Mouse (Mus musculus) cerebellum, adult 2 months (tissue): Measurements from ENCODE around the gene Usp6nl. TPM values are rescaled to one million over a fixed set of nuclear protein-coding genes. Genes with fewer than 3 reads are reported as not detected.
A peak's percentile ranks its signal among the peaks of the same experiment; 100 is the strongest.

Experiments
- DNase-seq, 2 experiments: peaks; one replicate each; pipeline ENCODE4 v3.0.0; 2021
- H3K27ac ChIP-seq: fragments of 200-500 bp; 2 replicates; pipeline ENCODE4 v1.5.1; 2012; ENCODE audit warnings: low read length, control low read depth, inconsistent platforms; ENCODE audit not compliant: insufficient read depth
- H3K27me3 ChIP-seq: fragments of 200-500 bp; 2 replicates; pipeline ENCODE4 v1.6.1; 2012; ENCODE audit warnings: inconsistent platforms, mild to moderate bottlenecking, low read length, moderate library complexity; ENCODE audit not compliant: control insufficient read depth, insufficient read depth
- H3K4me1 ChIP-seq: fragments of 200-500 bp; 2 replicates; pipeline ENCODE4 v1.6.1; 2011; ENCODE audit warnings: low read length; ENCODE audit not compliant: control insufficient read depth, insufficient read depth
- H3K4me3 ChIP-seq: fragments of 200-500 bp; replicated peaks from 2 replicates; pipeline ENCODE3; 2011; ENCODE audit warnings: mild to moderate bottlenecking, low read depth, low read length, control low read depth; ENCODE audit not compliant: insufficient read depth
- CTCF ChIP-seq: fragments of 200-500 bp; IDR thresholded peaks from 2 replicates; pipeline ENCODE4 v1.5.1; 2011; ENCODE audit warnings: low read depth, mild to moderate bottlenecking, control low read depth, low read length, moderate library complexity, borderline replicate concordance; ENCODE audit not compliant: insufficient read depth
- POLR2A ChIP-seq: fragments of 200-500 bp; IDR thresholded peaks from 2 replicates; pipeline ENCODE4 v1.6.1; 2011; ENCODE audit warnings: low read length, control low read depth, borderline replicate concordance; ENCODE audit not compliant: insufficient read depth
- WGBS: fragments of 180-500 bp; shearing (Covaris S2); methylation state at CpG from one replicate; pipeline ENCODE4 v1.1.7; 2018; 5-methylcytosine and 5-hydroxymethylcytosine counted together
- polyA plus RNA-seq: library from polyadenylated mRNA; depleted of rRNA; stranded (reverse); fragments of >200 nt; gene quantifications from 2 replicates; pipeline ENCODE4 v1.2.3, GENCODE M21; 2012

Usp6nl gene
- polyA plus RNA-seq, 1 experiment = 16.5 TPM

- DNase-seq = no peak
- no peak for TF ChIP-seq CTCF
- H3K4me3 ChIP-seq = no peak overlapping the region
- H3K27me3 ChIP-seq = no peaks in the 10 kb centered on the region
- 87% methylated on average over 5 of the region's 5 CpGs for WGBS
- H3K27ac ChIP-seq = no peak overlapping the region
- no peaks in the 10 kb centered on the region for H3K4me1 ChIP-seq
Measured at GRCm38 (mm10) chr2:6473829-6474228, 151.4 kb downstream of the Usp6nl start.

- TF ChIP-seq CTCF (no peak), POLR2A (no peak)
- WGBS = 89% methylated on average over 4 of the region's 4 CpGs
- DNase-seq = no peak
- Histone ChIP-seq H3K4me1 (peaks cover 5% of the 10 kb centered on the region), H3K27me3 (no peaks in the 10 kb centered on the region), H3K27ac (no peak overlapping the region), H3K4me3 (no peak overlapping the region)
Measured at GRCm38 (mm10) chr2:6477884-6478283, 155.4 kb downstream of the Usp6nl start.

- Histone ChIP-seq H3K4me3 (no peak overlapping the region), H3K27ac (no peak overlapping the region), H3K27me3 (no peaks in the 10 kb centered on the region), H3K4me1 (peaks cover 8% of the 10 kb centered on the region)
- TF ChIP-seq CTCF = no peak
- no peak for TF ChIP-seq POLR2A
- no peak for DNase-seq
- WGBS = 62% methylated on average over 16 of the region's 16 CpGs
Measured at GRCm38 (mm10) chr2:6478361-6478965, 156.0 kb downstream of the Usp6nl start.

GRCm38 (mm10) chr2:6478966-6479391, 156.5 kb downstream of the Usp6nl start:
- Histone ChIP-seq H3K4me3 (no peak overlapping the region), H3K27me3 (no peaks in the 10 kb centered on the region), H3K27ac (no peak overlapping the region), H3K4me1 (peaks cover 8% of the 10 kb centered on the region)
- WGBS = 26% methylated on average over 13 of the region's 13 CpGs
- DNase-seq = peak; percentile 23 to 28
- TF ChIP-seq POLR2A (no peak), CTCF (no peak)

- peaks cover 8% of the 10 kb centered on the region for H3K4me1 ChIP-seq
- no peaks in the 10 kb centered on the region for H3K27me3 ChIP-seq
- DNase-seq = no peak
- H3K27ac ChIP-seq = no peak overlapping the region
- H3K4me3 ChIP-seq = no peak overlapping the region
- TF ChIP-seq CTCF (no peak), POLR2A (no peak)
- 90% methylated on average over 5 of the region's 5 CpGs for WGBS
Measured at GRCm38 (mm10) chr2:6479620-6480019, 157.2 kb downstream of the Usp6nl start.

- Histone ChIP-seq H3K4me3 (no peak overlapping the region), H3K27ac (no peak overlapping the region), H3K27me3 (no peaks in the 10 kb centered on the region), H3K4me1 (peaks cover 8% of the 10 kb centered on the region)
- 97% methylated on average over 8 of the region's 8 CpGs for WGBS
- TF ChIP-seq CTCF (no peak), POLR2A (no peak)
- DNase-seq = no peak
Measured at GRCm38 (mm10) chr2:6481966-6482365, 159.5 kb downstream of the Usp6nl start.

GRCm38 (mm10) chr2:6482411-6482810, 159.9 kb downstream of the Usp6nl start:
- TF ChIP-seq POLR2A = no peak
- TF ChIP-seq CTCF = no peak
- no peak overlapping the region for H3K27ac ChIP-seq
- 43% methylated on average over 3 of the region's 3 CpGs for WGBS

GRCm38 (mm10) chr2:6483081-6483992, 160.9 kb downstream of the Usp6nl start:
- H3K27me3 ChIP-seq = no peaks in the 10 kb centered on the region
- 66% methylated on average over 8 of the region's 8 CpGs for WGBS
- H3K4me3 ChIP-seq = no peak overlapping the region
- no peak for DNase-seq
- TF ChIP-seq CTCF = no peak
- TF ChIP-seq POLR2A = no peak
- no peak overlapping the region for H3K27ac ChIP-seq
- H3K4me1 ChIP-seq = peaks cover 17% of the 10 kb centered on the region

More at GRCm38 (mm10) chr2:6482411-6482810, 159.9 kb downstream of the Usp6nl start:
- Histone ChIP-seq H3K4me3 (no peak overlapping the region), H3K4me1 (peaks cover 10% of the 10 kb centered on the region), H3K27me3 (no peaks in the 10 kb centered on the region)
- DNase-seq = no peak
